Mouse (Mus musculus): Measurements from ENCODE around the gene Tom1l1. TPM values are rescaled to one million over a fixed set of nuclear protein-coding genes. Genes with fewer than 3 reads are reported as not detected.
"Not testable (repeated sequence)": the region's sequence is repeated elsewhere in the genome, so short reads cannot be mapped to it uniquely, and the experiment has no call there.

Tom1l1 gene
- 10 to 100 TPM; 15.0 to 18.2 TPM for total RNA-seq (2021)
- long read RNA-seq, experiment 1, full-length matches to known transcripts, result 17 of 20 reads
- long read RNA-seq, experiment 1, partial matches to known transcripts, result 1 of 20 reads
- long read RNA-seq, experiment 1, other reads (novel, unspliced or antisense), result 2 of 20 reads
- long read RNA-seq, experiment 2, full-length matches to known transcripts, result 15 of 17 reads
- long read RNA-seq, experiment 2, partial matches to known transcripts, result 1 of 17 reads
- long read RNA-seq, experiment 2, other reads (novel, unspliced or antisense), result 1 of 17 reads

DNA sequence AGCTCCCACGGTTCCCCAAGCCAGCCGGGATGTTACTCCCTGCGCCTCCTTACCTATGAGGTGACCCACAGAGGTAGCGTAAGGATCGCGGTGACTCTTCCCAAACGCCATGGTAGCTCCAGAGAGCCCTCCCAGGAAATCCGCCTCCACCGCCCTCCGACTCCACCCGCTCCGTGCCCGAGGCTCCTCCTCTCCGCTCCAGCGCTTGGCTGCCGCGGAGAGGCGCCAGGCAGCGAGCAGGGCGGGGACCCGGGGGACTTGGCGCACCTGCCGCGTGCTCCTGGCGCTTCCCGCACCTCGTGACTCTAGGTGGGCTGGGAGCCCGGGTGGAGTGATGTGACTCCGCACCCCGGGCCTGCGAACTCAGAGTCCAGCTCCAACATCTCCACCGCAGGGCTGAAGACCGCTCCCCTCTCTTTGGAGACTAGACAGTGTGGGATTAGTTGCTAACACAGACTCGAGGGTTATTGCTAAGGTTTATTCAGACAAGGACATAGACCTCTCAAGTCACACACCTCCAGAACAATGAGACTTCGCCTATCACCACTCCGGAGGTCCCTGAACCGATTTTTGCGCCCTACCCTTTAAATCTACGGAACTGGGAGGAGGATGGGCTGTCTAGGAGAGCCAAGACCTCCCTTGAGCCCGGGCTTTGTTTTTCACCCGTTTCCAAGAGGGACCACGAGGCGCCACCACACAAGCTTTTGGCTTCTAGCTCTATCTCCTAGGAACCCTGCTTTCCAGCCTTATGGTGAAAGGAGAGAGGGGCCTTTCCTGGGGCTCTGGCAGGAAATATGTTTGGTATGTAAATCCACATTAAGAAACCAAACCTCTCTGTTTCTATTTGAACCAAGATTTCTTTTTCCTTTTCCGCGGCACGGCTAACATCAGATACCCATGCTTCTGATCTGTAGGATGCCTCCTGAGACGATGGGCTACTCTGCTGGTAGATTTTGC, at the start of gene Tom1l1:
Tom1l1 (minus strand) TSS at position 907 of the 957 bp plus-strand sequence.
- intact Hi-C loops (cut with DNase I), result no loop called here
- peak; percentile 75 to 78 for DNase-seq

- intact Hi-C loops (cut with DNase I), result no loop called here
- no peak for DNase-seq
Observed at GRCm38 (mm10) chr11:90733575-90733974, 45.4 kb upstream of the Tom1l1 start.

- intact Hi-C loops (cut with DNase I), result no loop called here
- no peak for DNase-seq
Observed at GRCm38 (mm10) chr11:90727354-90728125, 39.4 kb upstream of the Tom1l1 start.

GRCm38 (mm10) chr11:90726730-90727129, 38.6 kb upstream of the Tom1l1 start:
- intact Hi-C loops (cut with DNase I), result no loop called here
- no peak for DNase-seq

DNA sequence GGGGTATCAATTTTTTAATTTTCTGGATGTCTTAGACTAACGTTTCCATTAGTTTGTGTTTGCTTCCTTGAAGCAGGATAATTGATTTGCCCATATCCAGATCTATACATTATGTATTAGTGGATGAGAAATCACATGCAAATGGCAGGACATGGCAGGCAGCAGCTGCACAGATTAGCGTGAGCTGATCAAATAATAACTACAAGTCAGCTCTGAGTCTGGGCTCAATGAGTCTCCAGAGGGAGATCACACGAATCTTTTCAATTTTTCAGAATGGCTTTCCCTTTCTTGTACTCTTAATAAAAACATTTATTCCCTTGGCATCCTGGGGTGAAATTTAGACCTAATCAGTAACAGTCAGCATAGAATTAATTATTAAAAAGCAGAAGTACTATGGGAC, 34.1 kb upstream of the Tom1l1 start:
- intact Hi-C loops (cut with DNase I), result no loop called here
- no peak for DNase-seq

- intact Hi-C loops (cut with DNase I), result no loop called here
- DNase-seq, result no peak
Observed at GRCm38 (mm10) chr11:90717719-90718118, 29.6 kb upstream of the Tom1l1 start.

- intact Hi-C loops (cut with DNase I), result no loop called here
- no peak for DNase-seq
Observed at GRCm38 (mm10) chr11:90711596-90711995, 23.4 kb upstream of the Tom1l1 start.

GRCm38 (mm10) chr11:90707134-90707533, 19.0 kb upstream of the Tom1l1 start:
- not testable (repeated sequence) for DNase-seq

GRCm38 (mm10) chr11:90697480-90698240, 9.5 kb upstream of the Tom1l1 start:
- peak; percentile 60 to 82 for DNase-seq
- intact Hi-C loops (cut with DNase I), result no loop called here

More at GRCm38 (mm10) chr11:90707134-90707533, 19.0 kb upstream of the Tom1l1 start:
- intact Hi-C loops (cut with DNase I), result not testable (repeated sequence)

GRCm38 (mm10) chr11:90695811-90696210, 7.6 kb upstream of the Tom1l1 start:
- no peak for DNase-seq

GRCm38 (mm10) chr11:90694206-90694605, 6.0 kb upstream of the Tom1l1 start:
- intact Hi-C loops (cut with DNase I), result no loop called here
- DNase-seq, result no peak

More at GRCm38 (mm10) chr11:90695811-90696210, 7.6 kb upstream of the Tom1l1 start:
- intact Hi-C loops (cut with DNase I), result no loop called here

- intact Hi-C loops (cut with DNase I), result no loop called here
- no peak for DNase-seq
Observed at GRCm38 (mm10) chr11:90690361-90690760, 2.2 kb upstream of the Tom1l1 start.

DNA sequence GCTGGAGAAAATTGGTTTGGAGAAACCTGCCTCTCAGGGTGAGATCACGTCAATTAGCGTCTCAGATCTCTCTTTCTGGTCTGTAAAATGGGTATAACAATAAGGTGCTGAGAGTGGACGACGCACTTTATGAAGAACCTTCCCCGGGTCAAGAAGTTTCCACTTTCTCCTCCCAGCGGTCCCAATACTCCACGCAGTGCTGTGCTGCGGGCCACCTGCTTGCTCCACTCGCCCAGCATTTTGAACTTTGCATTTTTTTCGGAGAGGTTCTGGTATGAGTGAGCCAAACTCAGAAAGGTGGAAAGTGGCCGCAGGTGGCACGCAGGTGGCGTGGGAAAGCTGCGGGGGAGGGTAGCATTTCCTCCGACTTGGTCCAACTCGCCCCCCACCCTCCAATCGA, 1.1 kb downstream of the Tom1l1 start:
- intact Hi-C loops (cut with DNase I), result no loop called here

GRCm38 (mm10) chr11:90686287-90687025, 1.7 kb downstream of the Tom1l1 start:
- intact Hi-C loops (cut with DNase I), result no loop called here
- DNase-seq, result no peak

More for the DNA sequence above, 1.1 kb downstream of the Tom1l1 start:
- DNase-seq, result no peak

GRCm38 (mm10) chr11:90685196-90685595, 3.0 kb downstream of the Tom1l1 start:
- no peak for DNase-seq
- intact Hi-C loops (cut with DNase I), result no loop called here

DNA sequence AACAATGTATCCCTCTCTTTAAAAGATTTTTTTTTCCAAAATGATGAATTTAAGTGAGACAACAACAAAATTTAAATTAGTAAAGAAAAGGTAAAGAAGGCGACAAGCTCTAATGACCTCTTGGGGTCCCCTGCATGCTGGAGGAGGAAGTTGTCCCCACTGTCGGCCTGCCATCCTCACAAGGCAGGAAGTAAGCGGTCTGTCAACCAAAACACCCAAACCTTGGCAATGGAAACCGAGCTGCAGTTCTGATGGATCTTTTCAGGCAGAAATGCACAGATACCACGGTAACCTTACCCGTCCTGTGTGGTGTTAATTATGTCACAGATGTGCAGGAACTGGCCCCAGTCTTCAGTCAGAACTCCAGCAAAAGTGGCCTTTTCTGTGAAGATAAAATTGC, 3.4 kb downstream of the Tom1l1 start:
- DNase-seq, result no peak
- intact Hi-C loops (cut with DNase I), result no loop called here

DNA sequence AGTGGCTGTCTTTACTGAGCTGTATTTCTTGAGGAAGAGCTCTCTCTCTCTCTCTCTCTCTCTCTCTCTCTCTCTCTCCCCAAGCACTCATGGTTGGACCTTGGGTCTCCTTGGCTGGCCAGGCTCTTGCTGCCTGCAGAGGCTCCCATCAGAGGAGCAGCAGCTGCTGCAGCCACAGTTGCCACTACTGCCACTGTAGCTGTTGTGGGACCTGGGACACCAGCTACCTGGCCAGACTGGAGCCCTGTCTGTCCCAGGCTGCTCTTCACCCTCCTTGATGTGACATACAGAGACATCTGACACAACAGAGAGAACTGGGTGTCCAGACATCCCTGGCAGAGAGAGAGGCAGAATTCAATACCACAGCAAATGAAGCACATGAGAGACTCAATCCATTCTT, 7.0 kb downstream of the Tom1l1 start:
- no peak for DNase-seq
- intact Hi-C loops (cut with DNase I), result no loop called here

GRCm38 (mm10) chr11:90678582-90678981, 9.6 kb downstream of the Tom1l1 start:
- DNase-seq, result no peak
- intact Hi-C loops (cut with DNase I), result no loop called here

- intact Hi-C loops (cut with DNase I), result no loop called here
- no peak for DNase-seq
Observed at GRCm38 (mm10) chr11:90677771-90678288, 10.3 kb downstream of the Tom1l1 start.

Measured in heart, postnatal 14 days (tissue).